Mouse (Mus musculus) thymus, postnatal 25 days (tissue): ENCODE data around the gene Arid2.
"Not testable (repeated sequence)": the region's sequence is repeated elsewhere in the genome, so short reads cannot be mapped to it uniquely, and the experiment has no call there.

ENCODE experiments used
- DNase-seq: peaks from one replicate; pipeline ENCODE4 v3.0.0; 2022

The Arid2 gene

DNA sequence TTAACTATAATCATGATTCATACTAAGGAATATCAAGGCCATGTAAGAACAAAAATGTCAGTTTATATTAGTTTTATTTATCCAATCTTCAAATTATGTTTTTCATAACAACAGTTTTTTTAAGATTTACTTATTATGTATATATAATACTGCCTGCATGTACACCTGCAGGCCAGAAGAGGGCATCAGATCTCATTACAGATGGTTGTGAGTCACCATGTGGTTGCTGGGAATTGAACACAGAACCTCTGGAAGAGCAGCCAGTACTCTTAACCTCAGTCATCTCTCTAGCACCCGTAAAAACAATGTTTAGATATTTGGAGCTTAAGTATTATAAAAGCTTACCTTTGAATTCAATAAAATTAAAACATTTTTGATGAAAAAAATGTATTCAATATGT is 146.9 kb downstream of the Arid2 start:
- no peak for DNase-seq

DNA sequence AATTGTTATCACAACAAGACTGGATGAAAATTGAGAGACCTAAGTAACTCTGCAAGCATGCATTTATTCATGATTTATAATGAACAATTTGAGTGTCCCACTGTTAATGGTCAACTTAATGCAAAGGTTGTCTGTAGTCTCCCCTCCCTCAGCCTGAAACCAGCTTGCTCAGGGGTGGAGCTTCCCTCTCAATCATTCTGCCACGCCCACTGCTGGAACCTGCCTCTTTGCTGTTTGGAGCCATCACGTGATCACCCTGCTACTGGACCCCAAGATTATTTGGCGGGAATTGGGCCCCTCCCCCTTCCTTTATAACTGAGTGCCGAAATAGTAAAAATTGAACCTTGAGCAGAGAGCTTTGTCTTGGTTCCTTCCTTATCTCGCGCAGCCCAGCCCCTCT is 154.2 kb downstream of the Arid2 start:
- not testable (repeated sequence) for DNase-seq

- no peak for DNase-seq
These were observed 159.5 kb downstream of the Arid2 start for GRCm38 (mm10) chr15:96446785-96447184.

DNA sequence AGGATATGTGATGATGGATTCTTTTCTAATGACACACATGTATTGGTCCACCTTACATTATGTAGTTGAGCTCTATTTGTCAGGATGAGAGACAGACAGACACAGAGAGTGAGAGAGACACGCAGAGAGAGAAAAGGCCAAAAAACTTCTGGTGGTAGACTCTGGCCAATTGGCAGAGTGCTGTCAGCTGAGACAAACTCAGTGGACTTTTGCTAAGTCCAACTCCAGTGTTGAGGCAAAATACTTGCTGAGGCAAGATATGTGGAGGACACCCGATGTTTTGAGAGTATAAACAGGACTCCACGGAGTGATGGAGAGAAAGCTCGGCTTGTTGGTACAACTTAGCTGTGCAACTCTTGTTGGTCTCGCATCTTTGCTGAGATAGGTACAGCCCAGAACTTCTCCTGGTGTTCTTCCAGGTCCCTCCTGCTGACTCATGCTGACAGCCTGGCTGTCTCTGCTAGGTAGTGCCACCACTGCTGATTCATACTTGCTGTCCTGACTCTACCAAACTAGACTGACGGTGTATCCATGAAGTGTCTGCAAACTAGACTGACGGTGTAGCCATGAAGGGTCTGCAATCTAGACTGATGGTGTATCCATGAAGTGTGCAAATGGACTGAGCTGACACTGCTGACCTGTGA is 161.5 kb downstream of the Arid2 start:
- no peak for DNase-seq

GRCm38 (mm10) chr15:96453346-96453745 is 166.0 kb downstream of the Arid2 start:
- DNase-seq: no peak
